Mouse (Mus musculus): Measurements from ENCODE around the gene Kmt2a.
A peak's percentile ranks its signal among the peaks of the same experiment; 100 is the strongest.

The Kmt2a gene

GRCm38 (mm10) chr9:44881221-44881871 is at the start of gene Kmt2a:
Gene Kmt2a, minus strand, starts transcription at chr9:44881296.
- DNase-seq, result peak; percentile 98

DNA sequence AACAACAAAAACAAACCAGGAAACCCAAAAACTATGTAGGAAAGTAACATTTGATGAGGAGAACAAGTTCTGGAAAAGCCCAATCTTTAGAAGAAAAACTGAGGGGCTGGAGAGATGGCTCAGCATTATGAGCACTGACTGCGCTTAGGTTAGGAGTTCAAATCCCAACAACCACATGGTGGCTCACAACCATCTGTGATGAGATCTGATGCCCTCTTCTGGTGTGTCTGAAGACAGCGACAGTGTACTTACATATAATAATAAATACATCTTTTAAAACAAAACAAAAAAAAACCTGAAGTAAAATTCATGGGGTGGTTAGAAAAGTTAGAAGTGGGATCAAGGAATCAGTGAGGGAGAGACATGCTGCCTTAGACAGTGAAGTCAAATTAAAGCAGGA is 40.4 kb upstream of the Kmt2a start:
- DNase-seq, result no peak

GRCm38 (mm10) chr9:44921123-44921468 is 40.0 kb upstream of the Kmt2a start:
- DNase-seq, result no peak

- peak; percentile 89 for DNase-seq
Observed at GRCm38 (mm10) chr9:44920374-44921122, 39.5 kb upstream of the Kmt2a start, which contains the start of gene Atp5l. Gene Atp5l, minus strand, starts transcription at chr9:44920742.

DNA sequence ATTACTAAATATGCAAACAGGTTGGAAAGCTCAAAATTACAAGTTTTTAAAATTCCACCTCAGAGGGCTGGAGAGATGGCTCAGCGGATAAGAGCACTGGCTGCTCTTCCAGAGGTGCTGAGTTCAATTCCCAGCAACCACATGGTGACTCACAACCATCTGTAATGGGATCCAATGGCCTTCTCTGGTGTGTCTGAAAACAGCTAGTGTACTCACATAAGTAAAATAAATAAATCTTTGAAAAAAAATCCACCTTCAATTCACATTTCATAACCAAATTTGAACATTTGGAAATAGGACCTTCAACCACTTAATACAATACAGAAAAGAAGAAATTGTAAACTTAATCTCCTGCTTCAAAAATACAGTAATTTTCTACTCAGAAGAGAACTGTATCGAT is 38.5 kb upstream of the Kmt2a start:
- no peak for DNase-seq

DNA sequence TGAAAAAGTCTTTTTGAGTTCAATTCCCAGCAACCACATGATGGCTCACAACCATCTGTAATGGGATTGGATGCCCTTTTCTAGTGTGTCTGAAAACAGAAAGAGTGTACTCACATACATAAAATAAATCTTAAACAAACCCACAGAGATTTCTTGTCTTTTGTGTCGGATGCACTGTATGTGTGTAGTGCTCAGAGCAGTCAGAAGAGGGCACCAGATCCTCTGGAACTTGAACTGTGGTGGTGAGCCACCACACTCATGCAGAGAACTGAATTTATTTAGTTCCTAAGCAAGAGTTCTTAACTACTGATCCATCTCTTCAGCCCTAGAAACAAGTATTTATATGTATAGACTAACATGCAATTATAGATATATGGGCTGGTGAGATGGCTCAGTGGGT is 35.1 kb upstream of the Kmt2a start:
- no peak for DNase-seq

DNA sequence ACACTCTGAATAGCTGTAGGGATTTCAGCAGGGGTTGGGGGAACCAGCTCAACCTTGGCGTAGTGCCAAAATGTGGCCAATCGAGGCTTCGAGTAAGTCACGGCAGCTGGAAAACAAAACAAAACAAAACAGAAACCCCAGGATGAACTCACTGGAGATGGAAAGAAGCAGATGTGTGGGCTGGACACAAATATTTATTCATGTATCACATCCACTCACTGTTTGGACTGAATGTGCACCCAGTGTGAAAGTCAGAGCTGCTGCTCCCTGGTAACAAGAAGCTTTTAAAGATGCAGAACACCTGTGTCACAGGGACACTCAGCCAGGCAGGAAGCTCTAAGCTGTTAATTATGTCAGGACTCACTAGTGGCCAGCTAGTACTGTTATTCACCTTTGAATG is 33.6 kb upstream of the Kmt2a start:
- DNase-seq, result no peak

DNA sequence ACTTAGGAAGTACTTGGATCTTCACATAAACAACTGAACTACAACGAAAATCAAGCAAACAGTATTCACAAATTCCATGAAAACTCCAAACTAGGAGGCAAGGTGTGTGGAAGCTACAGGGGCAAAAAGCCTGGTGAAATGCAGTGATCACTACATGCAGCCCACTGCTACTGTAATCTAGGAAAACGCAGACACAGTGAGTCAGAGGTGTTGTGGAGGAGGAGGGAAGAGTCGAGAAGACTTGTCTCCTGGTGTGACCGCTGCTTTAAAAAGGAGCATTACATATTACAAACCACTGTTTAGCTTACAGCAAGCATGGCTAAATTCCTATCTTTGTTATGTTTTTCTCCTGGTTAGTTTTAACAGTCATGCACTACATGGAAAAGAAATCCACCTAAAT is 30.3 kb upstream of the Kmt2a start:
- no peak for DNase-seq

GRCm38 (mm10) chr9:44905620-44906019 is 24.5 kb upstream of the Kmt2a start:
- DNase-seq, result peak; percentile 67

DNA sequence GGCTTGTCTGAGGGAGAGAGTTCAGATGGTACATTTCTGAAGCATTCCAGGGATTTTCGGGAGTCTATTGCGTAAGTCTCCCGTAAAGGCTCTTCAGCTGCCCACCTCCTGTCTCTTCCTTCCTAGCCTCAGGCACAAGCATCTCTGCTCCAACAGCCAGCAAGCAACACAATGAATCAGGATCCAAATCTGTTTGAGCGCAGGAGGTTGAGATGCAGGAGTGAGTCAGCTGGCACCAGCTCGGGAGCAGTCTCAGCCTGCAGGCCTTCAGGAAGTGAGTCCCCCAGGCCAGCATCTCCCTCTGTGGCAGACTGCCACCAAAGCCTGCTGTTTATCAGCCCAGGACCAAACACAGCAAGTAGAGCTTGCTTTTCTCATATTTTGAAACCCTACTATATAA is 23.9 kb upstream of the Kmt2a start:
- DNase-seq, result peak; percentile 90

- DNase-seq, result no peak
Observed at GRCm38 (mm10) chr9:44903856-44904255, 22.8 kb upstream of the Kmt2a start.

- DNase-seq, result no peak
Observed at GRCm38 (mm10) chr9:44900402-44900801, 19.3 kb upstream of the Kmt2a start.

DNA sequence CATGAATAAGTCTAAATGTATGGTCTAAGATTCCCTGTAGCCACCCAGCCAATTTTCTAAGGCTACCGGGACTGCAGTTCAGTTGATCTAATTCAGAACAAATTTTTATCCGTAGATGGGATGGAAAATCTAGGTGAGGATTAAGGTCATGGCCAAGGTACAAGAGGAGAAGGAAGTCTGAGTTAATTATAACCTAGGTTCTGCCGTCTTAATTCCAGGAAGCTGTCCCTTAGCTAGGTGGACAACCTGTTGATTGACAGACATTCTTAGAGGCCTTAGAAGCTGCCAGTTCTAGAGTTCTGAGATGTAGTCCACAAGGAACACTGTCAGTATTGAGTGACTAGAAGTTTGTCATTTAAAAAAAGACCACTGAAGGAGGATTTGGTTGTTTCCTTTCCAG is 18.6 kb upstream of the Kmt2a start:
- no peak for DNase-seq

DNA sequence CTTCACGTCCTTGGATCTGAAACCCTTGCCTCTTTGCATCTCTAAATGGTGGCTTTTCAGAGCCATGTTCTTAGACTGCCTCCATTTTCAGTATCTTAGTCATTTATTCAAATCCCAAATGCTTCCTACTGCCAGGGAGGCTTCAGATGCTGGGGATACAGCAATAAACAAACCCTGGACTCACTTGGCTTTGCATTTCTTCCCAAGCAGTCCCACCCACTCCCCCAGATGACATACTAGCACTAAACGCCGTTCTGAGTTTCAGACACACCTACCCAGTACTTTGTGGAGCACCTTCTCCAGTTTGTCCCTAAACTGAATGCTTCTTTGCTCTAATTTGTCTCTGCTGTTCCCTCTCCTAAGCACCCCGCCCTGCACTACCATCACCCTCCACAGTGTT is 15.9 kb upstream of the Kmt2a start:
- DNase-seq, result no peak

- DNase-seq, result no peak
Observed at GRCm38 (mm10) chr9:44892664-44893063, 11.6 kb upstream of the Kmt2a start.

DNA sequence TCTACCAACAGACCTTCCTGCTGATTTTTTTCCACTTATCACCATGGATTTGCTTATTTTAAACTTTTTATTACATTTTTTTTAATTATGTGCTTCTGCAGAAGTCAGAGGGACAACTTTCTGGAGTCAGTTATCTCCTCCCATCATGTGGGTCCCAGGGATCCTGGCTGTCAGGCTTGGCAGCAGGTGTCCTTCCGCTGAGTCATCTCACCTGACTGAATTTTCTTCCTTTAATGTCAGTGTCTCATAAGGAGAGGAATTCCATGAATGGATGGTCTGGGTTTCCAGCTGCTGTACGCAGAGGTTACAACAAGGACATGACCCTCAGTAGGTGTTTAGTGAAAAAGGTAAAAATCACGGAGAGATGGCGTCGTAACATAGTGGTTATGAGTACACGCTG is 10.1 kb upstream of the Kmt2a start:
- no peak for DNase-seq

- DNase-seq, result no peak
Observed at GRCm38 (mm10) chr9:44890122-44890521, 9.0 kb upstream of the Kmt2a start.

- DNase-seq, result no peak
Observed at GRCm38 (mm10) chr9:44888114-44888624, 7.1 kb upstream of the Kmt2a start.

GRCm38 (mm10) chr9:44882981-44883569 is 2.0 kb upstream of the Kmt2a start:
- DNase-seq, result peak; percentile 56

DNA sequence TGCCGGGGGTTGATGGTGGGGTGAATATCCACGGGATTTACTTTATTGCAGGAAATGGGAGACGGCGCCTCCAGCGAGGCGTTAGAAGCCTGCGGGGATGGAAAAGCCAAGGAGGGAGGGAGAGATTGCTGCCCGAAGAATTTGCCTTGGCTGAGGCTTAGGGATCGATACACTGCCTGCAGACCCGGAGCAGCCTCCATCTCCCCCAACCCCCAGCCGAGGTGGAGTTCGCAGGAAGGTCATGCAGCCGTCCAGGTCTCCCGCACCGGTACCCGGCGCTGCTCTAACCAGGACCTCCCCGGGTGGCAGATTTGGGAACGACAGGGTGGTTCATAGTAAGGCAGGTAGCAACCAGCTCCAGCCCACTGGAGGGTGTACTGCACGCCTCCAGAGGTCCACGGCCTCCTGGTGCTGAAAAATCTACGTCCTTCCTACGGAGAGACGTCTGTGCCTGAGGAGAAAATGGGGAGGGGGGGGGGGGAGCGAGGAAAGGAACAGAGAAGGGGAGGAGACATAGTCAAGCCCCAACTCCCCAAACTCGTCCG is 1.4 kb upstream of the Kmt2a start:
- peak; percentile 76 for DNase-seq

- peak; percentile 86 for DNase-seq
Observed at GRCm38 (mm10) chr9:44881941-44882435, 892 bp upstream of the Kmt2a start.

- peak; percentile 79 for DNase-seq
Observed at GRCm38 (mm10) chr9:44880309-44881081, 601 bp downstream of the Kmt2a start.
